Comparison of ENCODE assay signal across 8 mouse cellular contexts in the genomic region with DNA sequence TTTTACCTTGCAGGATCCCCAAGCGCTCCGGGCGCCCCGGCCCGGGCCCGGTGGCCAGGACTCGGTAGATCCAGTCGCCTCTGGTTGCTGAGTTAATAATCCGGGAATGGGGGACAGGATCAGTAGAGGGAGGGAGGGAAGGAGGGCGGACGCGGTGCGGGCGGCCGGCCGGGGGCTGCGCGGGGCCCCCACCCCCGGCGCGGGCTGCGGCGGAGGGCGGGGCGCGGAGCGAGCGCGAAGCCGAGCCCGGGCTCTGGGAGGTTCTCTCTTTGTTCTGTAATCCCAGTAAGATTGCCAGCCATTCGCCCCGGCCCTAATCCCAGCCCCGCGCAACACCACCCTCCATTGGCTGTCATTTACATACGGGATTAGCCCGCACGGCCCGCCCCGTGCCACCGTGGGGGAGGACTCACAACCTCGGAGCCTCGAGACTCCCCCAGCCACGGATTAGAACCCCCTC. TPM values are rescaled to one million over a fixed set of nuclear protein-coding genes. Genes with fewer than 3 reads are reported as not detected.
A peak's percentile ranks its signal among the peaks of the same experiment; 100 is the strongest.
DNase-seq lines count a peak whose midpoint lies in the region; ATAC-seq lines count a peak whose summit lies in the region.

Gene Gtf2ird1, minus strand, starts transcription at position 214 of the 460 bp plus-strand sequence.

- no peaks in the 10 kb centered on the region for H3K9me3 ChIP-seq in hindbrain, embryonic 16.5 days (ENCODE audit: control insufficient read depth, low read length)

- no peaks in the 10 kb centered on the region for H3K27me3 ChIP-seq in hindbrain, embryonic 16.5 days (replicated peaks; ENCODE audit: control insufficient read depth, insufficient read depth, low read length)

- H3K4me1 ChIP-seq in hindbrain, embryonic 16.5 days (ENCODE audit: control insufficient read depth, insufficient read depth, low read depth, low read length), result peaks cover 23% of the 10 kb centered on the region

- no peaks in the 10 kb centered on the region for H3K36me3 ChIP-seq in hindbrain, embryonic 16.5 days (ENCODE audit: control insufficient read depth, insufficient read depth, low read length)

- peak; percentile 89 for ATAC-seq in hindbrain, embryonic 16.5 days

- DNase-seq in ZHBTc4 (ENCODE audit: low read depth, low spot score), result peak; percentile 73
- peak; percentile 75 to 78 for DNase-seq in cerebellum, postnatal 36 days
- DNase-seq in gastrocnemius, adult 8-10 months (ENCODE audit: low spot score in 2 of 2), result peak; percentile 67 to 74
- DNase-seq in left cerebral cortex, adult 11 months (ENCODE audit: low spot score), result peak; percentile 77
- DNase-seq in lung, postnatal 25 days (ENCODE audit: low spot score), result peak; percentile 75
- DNase-seq in retina, postnatal 7 days (ENCODE audit: low read depth, low spot score), result peak; percentile 82
- peak; percentile 83 for DNase-seq in urinary bladder, postnatal 4 days (ENCODE audit: low spot score in 2 of 2)

- H3K4me2 ChIP-seq in hindbrain, embryonic 16.5 days (ENCODE audit: low read length), result peak within 1 kb of the TSS; percentile 96

- 0% methylated on average over 22 of the region's 44 CpGs for WGBS in hindbrain, embryonic 16.5 days

- H3K9ac ChIP-seq in hindbrain, embryonic 16.5 days (ENCODE audit: low read depth, low read length), result peak within 1 kb of the TSS; percentile 96

- H3K4me3 ChIP-seq in hindbrain, embryonic 16.5 days (ENCODE audit: low read length), result peak within 1 kb of the TSS; percentile 79

- peak within 1 kb of the TSS; percentile 93 for H3K27ac ChIP-seq in hindbrain, embryonic 16.5 days (ENCODE audit: low read depth, low read length)

RNA-seq across cellular contexts. Expression of gene Gtf2ird1, which starts in this region (rescaled TPM):
- total RNA-seq in gastrocnemius, adult 8-10 months (2022), result 10 to 100 TPM; 13.1 to 15.3 (median 14.8) TPM
- 49.3 and 67.3 TPM in 2 replicates for polyA plus RNA-seq in hindbrain, embryonic 16.5 days (2015; fragmentation: Nextera tagmentation; extraction: Ambion mirVana)

Comparison
In these comparisons a context has a peak if more than half of its experiments do, and no peak if none do; other contexts are left out.
1. Peak in every context shown above with its lines: DNase-seq, ATAC-seq, H3K4me3 ChIP-seq and H3K27ac ChIP-seq.